Mouse (Mus musculus) B cell, adult 2 months (primary cell): Measurements from ENCODE around the gene Ptprs.

ENCODE experiments used
- DNase-seq, 2 experiments: peaks; one replicate each; pipeline ENCODE4 v3.0.0; 2022

The Ptprs gene

DNA sequence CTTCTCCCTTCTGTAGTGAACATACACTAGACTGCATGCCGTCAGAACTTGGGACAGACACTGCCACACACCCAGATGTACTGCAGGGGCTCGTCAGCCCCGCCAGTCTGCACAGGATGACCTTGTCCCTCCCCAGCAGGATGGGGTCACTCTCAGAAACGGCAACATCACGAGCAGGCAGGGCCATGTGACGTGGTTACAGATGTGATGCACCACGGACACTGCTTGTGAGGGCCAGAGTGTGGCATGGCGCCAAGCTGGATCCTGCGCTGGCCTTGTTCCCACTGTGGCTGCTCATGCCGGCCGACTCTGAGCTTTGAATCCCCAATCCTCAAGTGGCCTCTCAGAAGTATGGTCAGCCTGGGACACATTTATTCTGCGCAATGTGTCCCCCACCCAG is 58.0 kb downstream of the Ptprs start:
- DNase-seq, result no peak

DNA sequence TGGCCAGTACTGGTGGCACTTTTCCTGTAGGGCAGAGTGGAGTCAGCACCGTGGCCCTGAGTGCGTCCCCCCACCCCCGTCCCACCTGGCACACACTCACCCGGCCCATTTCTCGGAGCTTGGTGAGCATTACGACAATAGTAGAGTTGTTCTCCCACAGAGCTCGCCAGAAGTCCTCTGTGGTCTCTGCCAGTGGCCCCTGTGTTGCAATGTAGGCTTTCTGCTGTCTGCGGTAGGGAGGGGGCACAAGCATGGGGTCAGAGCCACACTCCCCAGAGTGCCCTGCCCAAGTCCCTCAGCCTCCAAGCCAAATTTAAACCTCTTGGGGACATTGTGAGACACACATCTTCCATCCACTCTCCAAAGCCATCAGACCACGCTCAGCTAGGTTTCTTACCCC is 61.5 kb downstream of the Ptprs start:
- no peak for DNase-seq

DNA sequence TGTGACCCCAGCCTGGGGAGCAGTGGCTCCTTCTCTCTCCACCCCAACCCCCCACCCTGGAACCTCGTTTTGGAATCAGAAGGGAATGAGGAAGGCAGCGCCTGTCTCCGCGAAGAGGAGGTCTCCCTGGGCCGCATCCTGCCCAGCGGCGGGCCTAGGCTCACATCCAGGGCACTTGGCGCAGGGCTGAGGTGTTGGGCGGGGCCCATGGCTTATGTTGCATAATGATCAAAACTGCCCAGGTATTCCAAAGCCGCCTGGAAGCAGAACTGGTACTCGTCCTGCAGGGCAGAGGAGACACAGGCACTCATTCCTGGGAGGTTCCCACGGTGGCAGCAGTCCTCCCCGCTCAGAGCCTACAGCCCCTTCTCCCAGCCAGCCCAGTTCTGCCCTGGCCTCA is 63.2 kb downstream of the Ptprs start:
- no peak for DNase-seq

DNA sequence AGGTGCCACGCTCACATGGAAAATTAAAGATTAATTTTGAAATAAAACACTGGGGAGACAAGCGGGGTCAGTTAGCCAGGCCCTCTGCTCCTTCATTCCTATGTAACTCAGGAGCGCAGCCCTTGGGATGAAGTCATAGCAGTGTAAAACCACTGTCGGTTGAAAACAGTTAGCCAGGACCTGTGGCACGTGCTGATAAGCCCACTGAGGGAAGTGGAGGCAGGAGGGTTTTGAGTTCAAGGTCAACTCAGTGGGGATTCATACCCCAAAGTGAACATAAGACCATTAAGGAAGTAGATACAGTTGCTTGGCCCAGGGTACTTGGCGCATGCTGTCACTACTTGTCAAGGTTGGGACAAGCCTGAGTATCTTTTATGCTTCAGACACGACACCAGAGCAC is 64.8 kb downstream of the Ptprs start:
- no peak for DNase-seq

DNA sequence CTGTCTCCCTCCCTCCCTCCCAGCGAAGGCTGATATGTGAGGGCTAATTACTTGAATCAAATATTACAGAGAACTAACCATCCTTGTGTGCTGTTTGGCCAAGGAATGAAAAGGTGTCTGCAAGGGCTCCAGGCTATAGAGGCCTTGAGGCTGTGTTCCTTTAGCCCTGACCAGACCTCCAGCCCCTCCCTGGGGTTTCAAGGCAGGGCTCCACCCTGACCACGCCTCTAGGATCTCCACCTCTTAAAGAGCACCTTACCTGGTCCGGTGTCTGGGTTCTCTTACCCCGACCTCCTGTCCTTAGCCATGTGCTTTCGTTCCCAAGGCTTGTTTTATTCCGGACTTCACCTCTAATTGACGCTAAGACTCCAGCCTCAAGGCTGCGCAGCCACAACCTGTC is 66.5 kb downstream of the Ptprs start:
- no peak for DNase-seq

DNA sequence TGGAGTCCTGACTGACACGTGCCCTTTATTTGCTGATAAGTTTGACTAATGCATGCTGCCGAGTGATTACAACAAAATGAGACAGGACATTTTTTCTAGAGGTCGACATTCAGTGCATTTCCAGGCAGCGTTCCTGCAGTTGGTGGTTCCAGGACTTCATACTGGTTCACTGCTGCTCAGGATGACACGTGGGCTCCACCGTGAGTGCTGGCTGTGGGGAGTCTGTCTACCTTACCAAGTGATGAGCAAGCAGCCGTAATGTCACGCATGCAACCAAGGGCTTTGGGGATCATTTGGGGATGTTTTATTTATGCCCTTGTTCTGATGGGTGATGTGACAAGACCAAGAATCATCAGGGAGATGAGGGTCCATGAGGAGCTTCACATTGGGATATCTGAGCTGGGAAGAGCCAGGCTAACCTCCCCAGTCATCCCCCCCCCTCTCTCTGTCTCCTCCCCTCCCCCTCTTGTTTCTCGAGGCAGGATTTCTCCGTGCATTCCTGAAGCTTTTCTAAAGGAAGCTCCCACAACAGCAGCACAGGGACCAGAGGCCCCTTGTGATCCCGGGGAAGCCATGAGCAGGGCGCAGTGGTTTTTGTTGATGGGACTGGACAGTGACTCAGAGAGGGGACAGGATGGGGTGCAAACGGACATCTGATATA is 67.2 kb downstream of the Ptprs start:
- no peak for DNase-seq

DNA sequence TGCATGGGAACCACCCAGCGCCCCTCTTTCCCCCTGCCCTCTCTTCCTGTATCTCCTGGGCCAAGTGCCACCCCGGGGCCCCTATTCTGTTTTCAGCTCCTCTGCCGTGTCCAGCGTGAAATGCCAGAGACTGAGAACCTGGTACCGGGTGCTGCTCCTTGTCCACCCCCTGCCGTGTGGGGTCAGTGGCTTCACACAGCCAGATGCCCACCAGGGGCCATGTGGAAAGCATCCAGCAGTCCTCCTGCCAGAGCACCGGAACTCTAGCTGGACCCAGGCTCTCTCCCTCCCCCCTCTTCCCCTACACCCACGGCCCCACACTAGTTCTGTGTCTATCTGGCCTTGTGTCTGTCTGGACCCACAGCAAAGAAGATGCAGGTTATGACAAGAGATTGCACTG is 68.9 kb downstream of the Ptprs start:
- no peak for DNase-seq

DNA sequence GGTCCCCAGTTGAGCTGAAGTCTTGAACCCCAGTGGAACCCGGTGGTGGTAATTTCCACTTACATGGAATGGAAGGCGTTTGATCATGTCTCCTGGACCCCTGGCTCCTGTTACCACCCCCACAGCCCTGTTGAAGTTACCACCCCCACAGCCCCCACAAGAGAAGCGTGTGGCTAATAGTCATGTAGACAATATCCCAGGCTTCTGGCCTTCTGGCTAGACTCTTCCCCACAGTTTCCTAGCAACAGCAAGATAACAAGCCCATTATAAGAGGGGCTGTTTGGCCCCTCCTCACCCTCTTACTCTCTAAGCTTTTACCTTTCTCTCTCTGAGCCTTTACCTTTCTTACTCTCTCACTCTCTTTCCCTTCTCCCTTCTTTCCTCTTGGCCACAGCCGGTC is 69.4 kb downstream of the Ptprs start:
- no peak for DNase-seq

DNA sequence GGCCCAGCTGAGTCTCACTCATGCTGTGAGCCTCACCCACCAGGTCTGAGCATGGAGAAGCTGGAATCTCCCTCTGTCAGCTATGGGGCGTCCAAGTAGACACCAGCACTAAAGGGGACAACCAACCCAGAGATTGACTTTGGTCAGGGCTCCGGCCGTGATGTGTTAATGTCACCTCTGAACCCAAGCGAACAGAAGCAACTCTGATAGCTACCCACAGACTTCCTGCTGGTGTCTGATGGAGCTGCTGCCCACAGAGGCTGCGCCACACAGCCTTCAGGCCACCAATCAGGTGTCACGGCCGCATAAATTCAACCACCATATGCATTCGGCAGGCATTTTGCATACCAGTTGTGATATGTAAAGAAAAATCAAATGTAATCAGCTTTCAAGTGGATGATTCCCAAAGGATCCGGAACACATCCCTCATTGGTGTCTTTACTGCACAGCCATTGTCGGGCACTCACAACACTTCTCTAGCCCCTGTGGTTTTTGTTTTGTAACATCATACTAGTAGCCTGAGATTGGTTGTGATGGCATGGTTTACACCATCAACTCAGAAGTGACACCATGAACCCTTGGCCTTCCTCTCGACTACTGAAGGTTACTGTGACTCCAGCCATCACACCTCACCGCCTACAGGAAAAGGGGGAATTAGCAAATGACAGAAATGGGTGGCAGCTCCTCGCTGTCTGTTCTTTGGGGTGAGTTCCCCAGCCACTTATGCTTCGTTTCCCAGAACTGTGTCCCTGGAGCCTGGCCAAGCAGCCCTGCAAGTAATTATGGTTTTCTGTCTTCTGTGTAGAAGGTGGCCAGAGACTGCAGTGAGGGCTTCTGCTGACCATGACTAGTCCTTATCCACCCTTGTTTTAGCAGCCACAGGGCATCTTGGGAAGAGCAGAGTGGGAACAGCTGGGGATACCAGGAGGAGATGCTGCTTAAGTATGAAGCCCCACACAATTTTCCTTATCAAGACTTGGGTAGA is 70.1 kb downstream of the Ptprs start:
- DNase-seq, result no peak

DNA sequence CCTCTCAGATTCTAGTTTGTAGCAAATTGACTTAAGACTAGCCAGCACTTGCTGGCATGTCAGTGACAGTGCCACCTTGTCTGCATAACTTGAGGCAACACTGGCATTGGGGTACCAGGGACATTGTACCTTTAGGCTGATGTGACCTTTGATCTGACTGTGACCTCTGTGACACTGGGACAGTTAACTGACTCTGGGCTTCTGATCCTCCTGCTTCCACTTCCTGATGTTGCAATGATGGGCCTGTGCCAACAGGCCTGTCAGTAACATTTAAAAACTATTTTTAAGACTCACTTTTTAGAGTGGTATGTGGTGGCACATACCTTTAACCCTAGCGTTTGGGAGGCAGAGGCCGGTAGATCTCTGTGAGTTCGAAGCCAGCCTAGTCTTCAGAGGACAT is 70.9 kb downstream of the Ptprs start:
- no peak for DNase-seq

DNA sequence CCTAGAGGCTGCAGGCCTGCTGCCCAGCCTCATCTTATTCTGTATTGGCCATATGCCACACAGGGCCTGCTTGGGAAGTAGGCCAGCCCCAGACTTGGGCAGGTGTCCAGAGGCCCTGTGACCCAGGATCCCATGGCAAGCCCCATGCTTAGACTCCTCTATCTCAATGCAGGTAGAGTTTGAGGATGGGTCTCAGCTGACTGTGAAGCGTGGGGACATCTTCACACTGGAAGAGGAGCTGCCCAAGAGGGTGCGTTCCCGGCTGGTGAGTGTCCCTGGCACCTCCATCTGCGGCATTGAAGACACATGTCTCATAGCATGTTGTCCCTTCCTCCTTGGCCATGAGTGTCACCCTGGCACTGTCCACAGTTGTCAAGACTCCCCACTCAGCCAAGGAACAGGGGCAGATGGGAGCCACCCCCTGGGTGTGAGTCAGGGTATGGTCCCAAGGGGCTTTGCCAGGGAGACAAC is 75.2 kb downstream of the Ptprs start:
- DNase-seq, result no peak

DNA sequence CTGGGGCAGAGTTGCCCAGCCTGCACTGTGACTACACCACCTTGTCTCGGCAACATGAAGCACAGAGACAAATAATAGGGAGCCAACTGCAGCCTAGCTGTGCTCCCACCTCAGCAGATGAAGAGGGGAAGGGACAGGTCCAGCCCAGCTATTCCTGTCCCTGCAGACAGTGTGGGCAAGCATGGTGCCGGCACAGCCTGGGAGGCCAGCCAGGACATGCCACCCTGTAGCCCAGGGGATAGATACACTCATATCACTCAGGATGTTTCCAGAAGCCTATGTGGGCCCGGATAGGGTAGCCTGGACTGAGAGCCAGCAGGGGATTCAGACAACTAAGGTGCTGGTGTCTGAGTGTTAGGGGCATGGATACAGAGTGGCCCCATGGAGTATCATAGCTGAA is 76.1 kb downstream of the Ptprs start:
- DNase-seq, result no peak

DNA sequence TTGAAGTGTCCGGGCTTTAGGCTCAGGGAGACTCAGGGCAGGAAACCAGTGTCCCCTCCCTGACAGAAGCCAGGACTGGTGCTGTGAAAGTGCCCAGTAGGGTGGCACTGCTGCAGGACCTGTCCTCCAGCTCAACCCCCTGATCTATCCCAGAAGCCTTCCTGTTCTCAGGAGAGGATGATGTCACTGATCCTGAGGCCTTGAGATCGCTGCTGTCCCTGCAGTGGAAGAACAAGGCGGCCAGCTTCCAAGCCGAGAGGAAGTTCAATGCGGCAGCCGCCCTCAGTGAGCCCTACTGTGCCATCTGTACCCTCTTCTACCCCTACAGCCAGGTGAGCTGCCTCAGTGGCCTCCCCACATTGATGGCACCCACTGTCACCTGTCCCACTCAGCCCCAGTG is 80.2 kb downstream of the Ptprs start:
- DNase-seq, result no peak

DNA sequence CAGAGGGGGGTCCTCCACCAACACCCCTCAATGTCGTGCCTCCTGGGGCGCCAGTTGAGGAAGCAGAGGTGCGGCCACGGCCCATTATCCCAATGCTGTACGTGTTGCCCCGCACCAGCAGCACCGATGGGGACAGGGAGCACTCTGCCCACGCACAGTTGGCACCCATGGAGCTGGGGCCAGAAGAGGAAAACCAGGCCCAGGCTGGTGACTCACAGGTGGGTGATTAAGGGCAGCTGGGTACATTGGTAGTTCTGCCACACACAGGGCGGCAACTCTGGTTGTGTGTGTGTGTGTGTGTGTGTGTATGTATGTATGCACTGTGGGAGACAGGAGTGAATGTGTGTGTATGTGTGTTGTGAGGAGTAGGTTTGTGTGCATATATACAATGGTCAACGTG is 82.4 kb downstream of the Ptprs start:
- DNase-seq, result no peak

DNA sequence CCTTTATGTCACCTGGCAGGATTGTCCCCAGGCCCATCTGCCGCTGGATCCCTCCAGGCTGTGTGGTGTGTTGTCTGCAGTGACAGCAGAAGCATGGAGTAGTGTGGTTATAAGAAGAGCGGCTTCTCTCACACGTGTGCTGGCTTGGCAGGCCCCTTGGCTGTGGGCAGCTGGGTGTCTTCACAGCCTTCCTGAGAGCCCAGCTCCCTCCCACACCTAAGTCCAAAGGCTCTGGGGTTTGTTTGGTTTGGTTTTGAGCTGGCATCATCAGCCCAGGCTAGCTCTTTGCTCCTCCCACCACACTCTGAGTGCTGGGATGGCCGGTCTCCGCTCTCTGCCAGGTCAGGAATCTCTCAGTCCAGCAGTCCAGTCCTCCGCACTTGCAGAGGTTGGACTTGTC is 83.0 kb downstream of the Ptprs start:
- no peak for DNase-seq

DNA sequence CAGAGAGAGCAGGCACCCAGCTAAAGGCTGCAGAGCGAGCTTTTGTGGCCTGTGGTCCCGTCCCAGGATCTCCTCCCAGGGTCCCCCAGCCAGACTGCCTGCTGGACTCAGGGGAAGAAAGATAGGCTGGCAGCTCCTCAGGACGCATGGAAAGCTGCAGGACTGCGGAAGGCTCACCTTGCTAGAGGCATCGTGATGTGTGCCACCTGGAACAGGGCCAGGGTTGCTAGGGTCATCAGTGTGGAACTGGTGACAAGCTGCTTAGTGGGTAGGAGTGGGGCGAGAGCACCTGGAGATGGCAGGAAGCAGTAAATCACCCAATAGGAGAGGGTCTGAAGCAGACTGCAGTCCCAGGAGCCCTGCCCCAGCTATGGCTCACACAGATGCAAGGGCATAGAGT is 88.7 kb downstream of the Ptprs start:
- no peak for DNase-seq

DNA sequence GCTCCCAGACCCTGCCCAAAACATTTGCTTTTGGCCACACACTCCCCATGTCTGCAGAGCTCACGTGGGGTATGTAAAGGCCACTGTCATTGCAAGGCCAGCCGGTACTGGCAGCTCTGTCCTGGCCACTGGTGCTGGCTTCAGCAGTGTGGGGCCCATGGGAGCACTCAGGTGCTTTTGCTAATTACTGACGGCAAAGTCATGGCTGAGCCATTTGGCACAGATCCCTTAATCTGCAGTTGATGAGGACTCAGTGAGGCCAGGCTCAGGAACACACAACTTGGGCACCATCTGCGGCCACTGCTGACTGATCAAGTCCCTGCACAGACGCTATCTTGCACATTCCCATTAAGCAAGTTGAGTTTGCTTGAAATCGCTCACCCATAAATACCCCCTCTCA is 91.4 kb downstream of the Ptprs start:
- no peak for DNase-seq

DNA sequence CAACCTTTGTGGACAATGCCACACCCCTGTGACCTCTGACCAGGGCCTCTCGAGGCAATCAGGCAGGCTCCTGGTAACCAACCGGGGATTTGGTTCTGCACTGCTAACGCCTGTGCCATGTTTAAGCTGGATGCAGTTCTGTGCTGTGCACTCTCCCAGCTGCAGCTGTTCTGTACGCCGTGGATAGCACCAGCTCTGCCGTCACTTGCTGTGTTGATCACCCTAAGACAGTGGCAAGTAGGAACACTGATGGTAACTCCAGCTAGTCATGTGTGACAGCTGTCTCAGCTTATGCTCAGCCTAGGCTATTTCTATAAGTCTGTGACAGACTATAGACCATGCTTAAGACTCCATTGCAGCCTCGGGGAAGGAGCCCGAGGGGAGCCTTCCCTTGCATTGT is 93.3 kb downstream of the Ptprs start:
- no peak for DNase-seq

DNA sequence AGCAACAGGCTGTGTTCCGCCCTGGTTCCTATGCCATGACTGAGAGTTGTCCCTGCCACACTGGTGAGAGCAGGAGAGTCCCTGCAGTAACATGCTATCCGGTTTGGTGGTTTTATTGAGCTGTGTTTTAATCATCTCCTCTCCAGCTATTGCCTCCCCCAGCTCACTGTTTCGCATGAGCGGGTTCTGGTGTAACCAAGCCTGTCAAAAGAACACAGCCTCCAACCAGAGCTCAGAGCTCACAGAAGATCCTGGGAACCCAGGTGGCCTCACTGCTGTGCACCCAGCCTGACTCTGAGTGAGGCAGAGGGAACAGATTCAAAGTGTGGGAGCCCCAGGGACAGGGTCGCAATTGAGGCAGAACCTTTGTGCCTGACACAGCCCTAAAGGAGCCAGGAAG is 95.1 kb downstream of the Ptprs start:
- no peak for DNase-seq

DNA sequence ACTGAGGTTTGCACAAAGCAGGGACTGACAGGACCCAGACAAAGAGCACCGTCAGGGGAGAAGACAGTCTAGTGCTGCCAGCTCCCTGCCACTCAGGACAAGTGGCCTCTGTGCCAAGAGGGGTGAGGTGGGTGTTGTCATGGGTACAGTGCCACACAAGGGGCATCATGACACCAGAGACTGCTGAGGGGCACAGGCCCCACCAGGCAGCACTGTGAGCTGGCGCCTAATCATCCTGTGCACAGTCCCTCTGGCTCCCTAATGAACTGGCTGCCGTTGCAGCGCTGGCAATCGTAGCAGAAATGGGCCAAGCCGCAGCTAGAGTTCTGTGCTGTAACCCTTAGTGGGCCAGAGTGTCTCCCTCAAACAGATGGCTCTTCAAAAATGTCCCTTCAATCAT is 96.0 kb downstream of the Ptprs start:
- DNase-seq, result no peak

DNA sequence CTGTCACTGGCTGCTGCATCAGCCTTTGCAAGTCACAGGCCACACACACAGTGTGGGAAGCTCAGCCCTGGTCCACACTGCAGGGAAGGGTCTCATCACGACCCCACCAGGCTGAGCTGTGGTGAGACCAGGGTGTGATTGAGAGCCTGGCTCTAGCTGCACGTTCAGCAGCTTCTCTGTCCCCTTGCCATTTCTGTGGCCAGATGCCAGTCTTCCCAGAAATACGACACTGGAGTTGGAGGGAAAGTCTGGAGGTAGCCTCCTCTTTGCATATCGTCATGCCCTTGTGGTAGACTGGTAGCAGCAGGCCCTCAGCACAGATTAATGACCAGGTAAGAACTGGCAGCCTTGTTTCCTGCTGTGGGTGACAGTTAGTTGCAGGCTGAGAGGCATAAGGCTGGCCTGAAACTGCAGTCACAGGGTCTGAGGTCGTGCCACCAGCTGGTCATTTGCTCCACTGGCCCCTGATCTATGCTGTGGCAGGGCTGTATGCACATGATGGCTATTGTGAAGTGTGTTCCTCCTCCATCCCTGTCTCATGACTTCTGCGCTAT is 96.9 kb downstream of the Ptprs start:
- no peak for DNase-seq

DNA sequence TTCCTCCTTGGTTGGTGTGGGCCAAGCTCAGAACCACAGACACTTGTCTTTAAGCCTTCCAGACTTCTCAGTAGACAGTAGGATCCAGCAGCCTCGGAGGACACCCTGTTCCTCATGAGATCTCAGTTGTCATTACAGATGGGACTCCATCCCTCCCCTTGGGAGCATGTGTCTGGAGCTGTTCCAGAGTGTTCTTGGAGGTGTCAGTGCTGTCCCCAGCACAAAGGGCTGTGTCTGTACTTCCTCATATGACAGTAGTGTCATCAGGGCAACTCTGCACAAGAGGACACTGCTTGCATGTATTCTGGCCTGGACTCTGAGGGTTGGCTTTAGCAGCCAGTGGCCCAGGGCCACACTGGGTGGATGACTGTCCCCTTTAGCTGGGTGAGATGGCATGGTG is 101.4 kb downstream of the Ptprs start:
- DNase-seq, result no peak

DNA sequence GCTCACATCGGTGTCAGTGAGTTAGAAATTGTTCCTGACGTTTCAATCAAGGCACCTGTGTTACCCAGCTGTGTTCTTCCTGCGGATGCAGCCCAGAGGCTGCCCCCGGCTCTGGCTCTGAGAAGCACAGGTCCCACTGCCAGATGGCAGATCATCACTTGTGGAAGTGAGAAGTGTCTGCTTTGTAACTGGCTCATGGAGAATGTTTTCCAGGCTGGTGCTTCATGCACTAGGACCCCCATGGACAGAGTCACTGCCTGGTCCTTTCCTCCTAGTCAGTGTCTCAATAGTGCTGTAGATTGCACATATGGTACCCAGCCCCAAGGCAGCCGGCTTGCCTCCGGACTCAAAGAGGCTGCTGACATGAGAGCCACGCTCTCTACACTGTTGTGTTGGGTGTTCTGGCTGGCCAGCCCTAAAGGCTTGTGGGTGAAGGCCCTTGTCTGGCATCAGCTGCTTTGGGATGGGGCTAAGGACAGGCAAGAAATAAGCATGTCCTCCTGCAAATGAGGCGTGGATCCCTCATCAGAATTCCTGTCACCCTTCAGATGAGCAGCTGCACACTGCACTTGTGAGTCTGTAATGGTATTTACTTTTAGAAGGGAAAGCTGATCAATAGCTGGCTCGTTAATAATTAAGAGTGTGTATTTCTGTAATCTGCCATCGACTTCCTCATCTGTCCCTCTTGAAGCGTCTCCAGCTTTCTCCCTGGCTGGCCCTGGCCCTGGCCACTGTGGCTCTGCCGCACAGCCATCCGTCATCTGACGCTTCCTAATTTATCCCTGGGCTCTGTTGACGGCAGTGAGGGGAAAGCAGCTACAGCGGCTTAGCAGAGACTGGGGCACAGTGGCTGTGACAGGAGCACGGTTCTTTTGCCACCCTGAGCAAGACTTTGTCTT is 102.9 kb downstream of the Ptprs start:
- no peak for DNase-seq
